Mouse (Mus musculus) ES-CJ7 (cell line): ENCODE measurements at regions not wholly inside any gene's neighbourhood (a gene's known extent, or its start where the extent isn't known, plus 50 kb on each side); places are given as distances from the start of the nearest gene placed in this dataset.

Experiments used
- DNase-seq: peaks from one replicate; pipeline ENCODE4 v3.0.0; 2011; ENCODE audit warnings: low read depth, low spot score

DNA sequence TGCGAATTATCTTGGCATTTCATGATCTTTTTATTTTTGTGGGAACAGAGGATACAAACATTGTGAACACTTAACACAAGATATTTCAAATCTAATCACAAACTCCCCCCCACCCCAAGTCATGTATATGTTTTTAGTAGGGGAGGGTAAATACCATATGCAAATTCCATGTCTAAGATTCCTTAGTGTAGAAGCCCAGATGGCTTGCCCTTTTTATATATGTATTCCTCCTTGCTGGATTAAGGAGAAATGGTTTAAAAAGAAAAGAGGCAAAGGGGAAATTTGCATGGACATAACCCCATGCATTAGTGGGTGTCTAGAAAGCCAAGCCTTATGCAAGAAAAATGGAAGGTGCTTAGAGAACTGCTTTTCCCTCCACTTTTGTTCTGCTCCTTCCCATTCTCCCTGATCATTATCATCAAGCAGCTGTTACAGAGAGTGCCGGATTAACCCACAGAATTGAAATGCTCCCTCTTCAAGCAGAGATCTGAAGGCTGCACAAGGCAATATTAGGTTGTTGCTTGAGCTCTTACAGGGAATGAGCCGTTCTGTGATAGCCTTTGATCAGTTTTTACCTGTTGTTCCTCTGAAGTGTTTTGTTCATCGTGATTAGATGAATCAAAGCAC is 979.5 kb downstream of the Stpg2 start:
- no peak for DNase-seq

- no peak for DNase-seq
Observed at GRCm38 (mm10) chr3:140205914-140206313, 1000.4 kb downstream of the Stpg2 start.

GRCm38 (mm10) chr3:140221478-140221877 is 990.7 kb downstream of the Pdha2 start:
- no peak for DNase-seq

DNA sequence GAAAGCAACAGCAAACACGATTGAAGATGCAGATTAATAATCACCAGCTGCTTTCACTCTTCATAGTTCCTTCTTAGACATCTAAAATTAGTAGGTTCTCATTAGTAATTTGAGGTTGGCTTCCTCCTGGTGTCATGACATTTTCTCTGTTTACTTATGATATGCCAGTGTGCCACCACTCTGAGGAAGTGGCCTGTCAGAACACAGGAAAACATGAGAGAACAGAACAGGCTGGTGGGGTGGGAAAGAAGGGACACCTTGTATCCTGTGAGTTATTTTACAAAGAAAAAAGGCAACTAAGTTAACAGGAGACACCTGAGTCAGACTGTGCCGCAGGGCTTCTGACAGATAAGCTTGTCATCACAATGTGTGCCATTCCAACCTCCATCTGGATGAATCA is 981.4 kb downstream of the Pdha2 start:
- DNase-seq, result no peak

DNA sequence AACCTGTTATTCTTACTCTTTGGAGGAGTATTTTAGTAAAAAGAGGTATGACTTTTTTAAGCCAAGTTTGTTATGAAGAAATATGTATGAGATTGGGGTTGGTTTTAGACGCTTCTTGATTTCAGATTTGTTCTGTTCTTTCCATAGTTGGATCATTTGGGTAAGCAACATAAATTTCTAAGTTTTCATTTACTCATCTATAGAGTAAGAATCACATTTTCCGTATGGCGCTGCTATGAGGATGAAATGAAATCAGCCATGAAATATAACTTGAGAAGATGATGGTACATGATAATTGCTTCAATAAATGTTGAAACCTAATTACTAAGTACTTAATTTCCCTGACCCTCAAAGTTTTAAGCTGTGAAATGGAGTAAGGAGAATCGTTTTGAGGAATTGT is 979.0 kb downstream of the Pdha2 start:
- no peak for DNase-seq

- no peak for DNase-seq
Observed at GRCm38 (mm10) chr3:140233809-140234208, 978.3 kb downstream of the Pdha2 start.

- no peak for DNase-seq
Observed at GRCm38 (mm10) chr3:140239276-140239675, 972.9 kb downstream of the Pdha2 start.
